Mouse (Mus musculus): ENCODE measurements around the gene Best3.

- no peak for TF ChIP-seq POLR2A (IDR thresholded peaks at IDR 0.05; ENCODE audit: control insufficient read depth, low read depth, low read length)
- no peak for TF ChIP-seq CTCF (IDR thresholded peaks at IDR 0.05; ENCODE audit: control insufficient read depth, insufficient read depth, insufficient replicate concordance, low read depth, low read length)
Measured at GRCm38 (mm10) chr10:117009691-117010090, 23.6 kb downstream of the Best3 start.

Measured in testis, adult 2 months (tissue).